Mouse (Mus musculus) kidney, embryonic 15.5 days (tissue): Measurements from ENCODE around the gene Clec4a2. TPM values are rescaled to one million over a fixed set of nuclear protein-coding genes. Genes with fewer than 3 reads are reported as not detected.

ENCODE experiments used
- polyA plus RNA-seq: library from polyadenylated mRNA; unstranded; fragments of >200 nt; fragmentation: Nextera tagmentation; extraction: Ambion mirVana; gene quantifications from 2 replicates; pipeline ENCODE4 v1.2.1, GENCODE M21; 2015

Gene Clec4a2
- polyA plus RNA-seq, 1 experiment from 2014 or later, result 2.6 TPM

Other genes starting within 250 kb of the Clec4a2 start
- 53.1 and 55.9 TPM in 2 replicates for gene Necap1, start 232.0 kb upstream of the Clec4a2 start, polyA plus RNA-seq
- gene Clec4a1, start 184.6 kb upstream of the Clec4a2 start, polyA plus RNA-seq, result 3.8 and 4.2 TPM in 2 replicates
- gene Clec4a3, start 153.9 kb upstream of the Clec4a2 start, polyA plus RNA-seq, result 2.8 and 4.0 TPM in 2 replicates
- gene Clec4a4, start 116.1 kb upstream of the Clec4a2 start, polyA plus RNA-seq, result not detected in 2 replicates
- not detected in 2 replicates for gene Clec4b1, start 56.5 kb upstream of the Clec4a2 start, polyA plus RNA-seq
- gene Clec4b2, start 66.5 kb downstream of the Clec4a2 start, polyA plus RNA-seq, result not detected in 2 replicates
- 2.7 and 3.6 TPM in 2 replicates for gene Clec4n, start 123.4 kb downstream of the Clec4a2 start, polyA plus RNA-seq
- 0.35 TPM in 1 of 2 replicates, not detected in the other for gene Clec4d, start 155.7 kb downstream of the Clec4a2 start, polyA plus RNA-seq
- not detected in 2 replicates for gene Clec4e, start 183.4 kb downstream of the Clec4a2 start, polyA plus RNA-seq
- gene Vmn2r19, start 201.9 kb downstream of the Clec4a2 start, polyA plus RNA-seq, result not detected in 2 replicates